Mouse (Mus musculus) MEL (cell line): ENCODE results near the gene Msl1. TPM values are rescaled to one million over a fixed set of nuclear protein-coding genes. Genes with fewer than 3 reads are reported as not detected.
A peak's percentile ranks its signal among the peaks of the same experiment; 100 is the strongest.

ENCODE experiments used
- DNase-seq: peaks from one replicate; pipeline ENCODE4 v3.0.0; 2011; ENCODE audit warnings: low read depth, low spot score
- H3K27ac ChIP-seq: 2 replicates; pipeline ENCODE4 v1.5.1; 2012; ENCODE audit warnings: low read depth, mild to moderate bottlenecking, control low read depth, low read length, moderate library complexity; ENCODE audit not compliant: control insufficient read depth
- H3K27me3 ChIP-seq, 2 experiments: fragments of 150-350 bp in 1 of 2; sonication (generic) in 1 of 2; 2 replicates each; pipeline ENCODE4 v1.6.1; 2012; ENCODE audit warnings: low read length in 2 of 2, mild to moderate bottlenecking in 2 of 2, improper control_type of control experiment in 1 of 2, moderate library complexity in 1 of 2; ENCODE audit not compliant: insufficient read depth in 2 of 2, control insufficient read depth in 1 of 2
- H3K36me3 ChIP-seq, 2 experiments: 2 replicates each; pipeline ENCODE4 v1.6.1; 2012 to 2014; ENCODE audit warnings: low read length in 2 of 2, improper control_type of control experiment in 1 of 2, inconsistent platforms in 1 of 2, mild to moderate bottlenecking in 1 of 2; ENCODE audit not compliant: insufficient read depth in 2 of 2, control insufficient read depth in 1 of 2
- H3K4me1 ChIP-seq, 2 experiments: fragments of 150-350 bp in 1 of 2; sonication (generic) in 1 of 2; 2 replicates each; pipeline ENCODE4 v1.6.1; 2012; ENCODE audit warnings: low read length in 2 of 2, improper control_type of control experiment in 1 of 2, mild to moderate bottlenecking in 1 of 2; ENCODE audit not compliant: insufficient read depth in 2 of 2, control insufficient read depth in 1 of 2
- H3K4me3 ChIP-seq, 2 experiments: fragments of 150-350 bp in 1 of 2; sonication (generic) in 1 of 2; 2 replicates each; pipeline ENCODE4 v1.5.1; 2012; ENCODE audit warnings: low read depth in 2 of 2, low read length in 2 of 2, mild to moderate bottlenecking in 2 of 2, moderate library complexity in 2 of 2, control low read depth in 1 of 2, improper control_type of control experiment in 1 of 2; ENCODE audit not compliant: control insufficient read depth in 1 of 2, insufficient read depth in 1 of 2
- H3K79me2 ChIP-seq: 2 replicates; pipeline ENCODE4 v1.6.1; 2012; ENCODE audit warnings: mild to moderate bottlenecking, low read length, moderate library complexity; ENCODE audit not compliant: control insufficient read depth, poor library complexity, insufficient read depth
- H3K9ac ChIP-seq: 2 replicates; pipeline ENCODE4 v1.6.1; 2012; ENCODE audit warnings: low read depth, mild to moderate bottlenecking, control low read depth, low read length, moderate library complexity; ENCODE audit not compliant: control insufficient read depth, poor library complexity, severe bottlenecking
- H3K9me3 ChIP-seq: fragments of 150-350 bp; sonication (generic); replicated peaks from 2 replicates; pipeline ENCODE4 v1.6.1; 2012; ENCODE audit warnings: mild to moderate bottlenecking, low read length, improper control_type of control experiment, moderate library complexity; ENCODE audit not compliant: insufficient read depth
- BHLHE40 ChIP-seq: IDR thresholded peaks from 2 replicates; pipeline ENCODE4 v1.6.1; 2012; ENCODE audit warnings: low read depth, mild to moderate bottlenecking, inconsistent platforms, low read length, improper control_type of control experiment, borderline replicate concordance
- CHD1 ChIP-seq: IDR thresholded peaks from 2 replicates; pipeline ENCODE4 v1.6.1; 2012; ENCODE audit warnings: low read depth, mild to moderate bottlenecking, inconsistent platforms, low read length, improper control_type of control experiment
- CHD2 ChIP-seq: IDR thresholded peaks from 2 replicates; pipeline ENCODE4 v1.6.1; 2011; ENCODE audit warnings: low read length, improper control_type of control experiment
- E2F4 ChIP-seq: IDR thresholded peaks from 2 replicates; pipeline ENCODE4 v1.6.1; 2011; ENCODE audit warnings: low read depth, low read length, improper control_type of control experiment, borderline replicate concordance
- ELF1 ChIP-seq: IDR thresholded peaks from 2 replicates; pipeline ENCODE4 v1.6.1; 2014; ENCODE audit warnings: low read depth, mild to moderate bottlenecking, inconsistent platforms, low read length, improper control_type of control experiment, moderate library complexity
- ETS1 ChIP-seq: IDR thresholded peaks from 2 replicates; pipeline ENCODE4 v1.6.1; 2012; ENCODE audit warnings: low read depth, mild to moderate bottlenecking, inconsistent platforms, low read length, improper control_type of control experiment, moderate library complexity
- GATA1 ChIP-seq: IDR thresholded peaks from 2 replicates; pipeline ENCODE4 v1.6.1; 2011; ENCODE audit warnings: low read depth, low read length, improper control_type of control experiment
- JUND ChIP-seq: IDR thresholded peaks from 2 replicates; pipeline ENCODE4 v1.6.1; 2011; ENCODE audit warnings: low read depth, mild to moderate bottlenecking, improper control_type of control experiment, low read length
- MAFK ChIP-seq: IDR thresholded peaks from 2 replicates; pipeline ENCODE4 v1.6.1; 2011; ENCODE audit warnings: low read depth, mild to moderate bottlenecking, low read length, improper control_type of control experiment, borderline replicate concordance
- MAX ChIP-seq: IDR thresholded peaks from 2 replicates; pipeline ENCODE4 v1.6.1; 2011; ENCODE audit warnings: low read length, improper control_type of control experiment
- MAZ ChIP-seq: IDR thresholded peaks from 2 replicates; pipeline ENCODE4 v1.6.1; 2012; ENCODE audit warnings: low read depth, mild to moderate bottlenecking, inconsistent platforms, low read length, improper control_type of control experiment
- MEF2A ChIP-seq: IDR thresholded peaks from 2 replicates; pipeline ENCODE4 v1.6.1; 2014; ENCODE audit warnings: low read depth, mild to moderate bottlenecking, inconsistent platforms, low read length, improper control_type of control experiment; ENCODE audit not compliant: poor library complexity, insufficient replicate concordance, severe bottlenecking; ENCODE audit errors: extremely low read depth
- MXI1 ChIP-seq: IDR thresholded peaks from 2 replicates; pipeline ENCODE4 v1.6.1; 2011; ENCODE audit warnings: mild to moderate bottlenecking, low read depth, low read length, improper control_type of control experiment
- MYB ChIP-seq: IDR thresholded peaks from 2 replicates; pipeline ENCODE4 v1.6.1; 2011; ENCODE audit warnings: mild to moderate bottlenecking, low read depth, low read length, improper control_type of control experiment
- NELFE ChIP-seq: IDR thresholded peaks from 2 replicates; pipeline ENCODE4 v1.6.1; 2011; ENCODE audit warnings: low read depth, low read length, improper control_type of control experiment
- NRF1 ChIP-seq: IDR thresholded peaks from 2 replicates; pipeline ENCODE4 v1.6.1; 2014; ENCODE audit warnings: low read depth, mild to moderate bottlenecking, inconsistent platforms, low read length, improper control_type of control experiment, moderate library complexity; ENCODE audit not compliant: poor library complexity, insufficient read depth, severe bottlenecking
- POLR2A ChIP-seq, 2 experiments: IDR thresholded peaks; 2 replicates each; pipeline ENCODE4 v1.6.1; 2011 to 2012; ENCODE audit warnings: low read length in 2 of 2, mild to moderate bottlenecking in 2 of 2, control low read depth in 1 of 2, improper control_type of control experiment in 1 of 2, low read depth in 1 of 2, moderate library complexity in 1 of 2; ENCODE audit not compliant: control insufficient read depth in 1 of 2, insufficient read depth in 1 of 2, poor library complexity in 1 of 2
- POLR2AphosphoS2 ChIP-seq: IDR thresholded peaks from 2 replicates; pipeline ENCODE4 v1.6.1; 2011; ENCODE audit warnings: low read length, improper control_type of control experiment
- POLR2AphosphoS5 ChIP-seq: IDR thresholded peaks from 2 replicates; pipeline ENCODE4 v1.6.1; 2012; ENCODE audit warnings: low read depth, borderline replicate concordance, mild to moderate bottlenecking, inconsistent platforms, low read length, moderate library complexity, mixed read lengths
- RCOR1 ChIP-seq: IDR thresholded peaks from 2 replicates; pipeline ENCODE4 v1.6.1; 2012; ENCODE audit warnings: low read depth, mild to moderate bottlenecking, inconsistent platforms, low read length, improper control_type of control experiment
- TAL1 ChIP-seq: IDR thresholded peaks from 2 replicates; pipeline ENCODE4 v1.6.1; 2012; ENCODE audit warnings: mild to moderate bottlenecking, inconsistent platforms, low read length, moderate library complexity, mixed read lengths
- TBP ChIP-seq: IDR thresholded peaks from 2 replicates; pipeline ENCODE4 v1.8.0; 2011; ENCODE audit warnings: low read depth, low read length, improper control_type of control experiment
- UBTF ChIP-seq: IDR thresholded peaks from 2 replicates; pipeline ENCODE4 v1.6.1; 2012; ENCODE audit warnings: low read depth, mild to moderate bottlenecking, inconsistent platforms, low read length, improper control_type of control experiment, moderate library complexity, borderline replicate concordance; ENCODE audit not compliant: insufficient read depth
- ZC3H11A ChIP-seq: IDR thresholded peaks from 2 replicates; pipeline ENCODE4 v1.6.1; 2012; ENCODE audit warnings: low read depth, mild to moderate bottlenecking, inconsistent platforms, low read length, improper control_type of control experiment
- ZKSCAN1 ChIP-seq: IDR thresholded peaks from 2 replicates; pipeline ENCODE4 v1.6.1; 2012; ENCODE audit warnings: low read depth, mild to moderate bottlenecking, inconsistent platforms, low read length, improper control_type of control experiment, moderate library complexity
- ZNF384 ChIP-seq: IDR thresholded peaks from 2 replicates; pipeline ENCODE4 v1.6.1; 2012; ENCODE audit warnings: low read depth, mild to moderate bottlenecking, inconsistent platforms, low read length, improper control_type of control experiment
- polyA plus RNA-seq, 2 experiments: library from polyadenylated mRNA; stranded (reverse) in 1 of 2; unstranded in 1 of 2; fragments of >175 nt in 1 of 2; fragments of >200 nt in 1 of 2; gene quantifications; 2 replicates each; pipeline versions ENCODE4 v1.2.1 to v1.2.4; 2012; ENCODE audit warnings: low replicate concordance in 2 of 2, low read depth in 1 of 2; ENCODE audit not compliant: insufficient read length in 2 of 2, insufficient read depth in 1 of 2, missing spikeins in 1 of 2
- total RNA-seq: library from RNA; depleted of rRNA; stranded (reverse); fragments of 300-350 nt; gene quantifications from 2 replicates; pipeline ENCODE4 v1.2.3, GENCODE M21; 2012

The Msl1 gene
- total and polyA plus RNA-seq, 3 experiments, result 37.1 to 49.4 TPM; not detected in 1

DNA sequence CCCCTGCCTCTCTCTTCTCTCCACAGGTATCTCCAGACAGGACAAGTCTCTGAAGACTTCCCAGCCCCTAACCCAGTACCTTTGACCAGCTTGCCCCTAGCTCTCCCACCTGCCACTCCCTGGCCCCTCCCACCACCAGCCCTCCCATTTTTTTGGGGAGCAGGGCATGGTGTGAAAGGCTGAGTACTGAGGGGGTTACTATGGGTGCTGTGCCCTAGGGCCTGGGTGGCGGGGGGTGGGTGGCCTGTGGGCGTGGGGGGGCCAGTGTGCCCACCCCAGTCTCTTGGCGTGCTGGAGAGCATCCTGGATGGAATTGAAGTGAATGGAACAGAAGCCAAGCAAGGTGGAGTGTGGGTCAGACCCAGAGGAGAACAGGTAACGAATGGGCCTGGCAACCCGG, 42.1 kb upstream of the Msl1 start:
- Histone ChIP-seq H3K9me3 (no peaks in the 10 kb centered on the region), H3K27ac (no peak overlapping the region), H3K4me3 (no peak overlapping the region), H3K27me3 (no peaks in the 10 kb centered on the region), H3K36me3 (peaks cover 0 to 50% of the 10 kb centered on the region in 2 experiments; a peak in 3 of 4 replicates), H3K79me2 (peaks cover 6% of the 10 kb centered on the region), H3K9ac (no peak overlapping the region), H3K4me1 (peaks cover 53 to 62% of the 10 kb centered on the region in 2 experiments)
- TF ChIP-seq ZC3H11A (no peak), NRF1 (no peak), RCOR1 (no peak), E2F4 (no peak), ETS1 (no peak), MAFK (no peak), MXI1 (no peak), GATA1 (no peak), MEF2A (no peak), CHD2 (no peak), ZKSCAN1 (no peak), UBTF (no peak), POLR2AphosphoS5 (no peak), TAL1 (no peak), BHLHE40 (no peak), TBP (no peak)
- DNase-seq, result no peak

DNA sequence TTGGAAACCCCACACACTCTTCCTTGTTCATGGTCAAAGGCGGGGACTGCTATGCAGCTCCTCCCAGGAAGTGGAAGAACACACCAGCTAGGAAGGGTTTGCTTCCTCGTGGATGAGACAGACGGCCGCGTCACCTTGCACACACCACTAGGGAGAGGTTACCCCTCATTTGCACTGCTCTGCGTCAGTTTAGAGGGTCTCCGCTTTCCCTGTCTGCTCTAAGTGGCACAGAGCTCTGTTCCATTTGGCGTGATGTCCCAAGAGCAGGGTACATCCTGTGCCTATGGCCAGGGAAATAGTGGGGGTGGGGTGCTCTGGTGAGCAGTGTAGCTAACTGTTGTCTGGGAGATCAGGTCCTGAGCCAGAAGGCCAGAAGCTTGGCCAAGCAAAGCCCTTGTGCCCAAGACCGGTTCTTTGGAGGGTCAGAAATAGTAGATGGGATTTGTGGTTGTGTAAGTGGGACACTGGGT, 41.1 kb upstream of the Msl1 start:
- Histone ChIP-seq H3K9ac (no peak overlapping the region), H3K79me2 (peaks cover 6% of the 10 kb centered on the region), H3K9me3 (no peaks in the 10 kb centered on the region), H3K4me1 (peaks cover 48 to 56% of the 10 kb centered on the region in 2 experiments), H3K4me3 (no peak overlapping the region), H3K27me3 (no peaks in the 10 kb centered on the region), H3K27ac (no peak overlapping the region), H3K36me3 (peaks cover 0 to 46% of the 10 kb centered on the region in 2 experiments; a peak in 3 of 4 replicates)
- TF ChIP-seq GATA1 (no peak), POLR2AphosphoS2 (no peak), MAZ (no peak), MYB (no peak), ZKSCAN1 (no peak), POLR2AphosphoS5 (no peak), ELF1 (no peak), MEF2A (no peak), CHD1 (no peak), JUND (no peak), NELFE (no peak), ZNF384 (no peak), POLR2A (IDR thresholded peaks at IDR 0.05; ENCODE audit: control insufficient read depth in 1 of 2, insufficient read depth in 1 of 2, low read depth in 1 of 2, low read length in 2 of 2, poor library complexity in 1 of 2) (no peak), TBP (no peak), TAL1 (no peak), MAX (no peak)
- peak; percentile 30 for DNase-seq
